Mouse (Mus musculus) left cerebral cortex, adult 9 months (tissue): ENCODE results near the gene Itpr3.

Experiments used
- DNase-seq, 2 experiments: peaks; one replicate each; pipeline ENCODE4 v3.0.0; 2022; ENCODE audit warnings: low spot score in 2 of 2

The Itpr3 gene

DNA sequence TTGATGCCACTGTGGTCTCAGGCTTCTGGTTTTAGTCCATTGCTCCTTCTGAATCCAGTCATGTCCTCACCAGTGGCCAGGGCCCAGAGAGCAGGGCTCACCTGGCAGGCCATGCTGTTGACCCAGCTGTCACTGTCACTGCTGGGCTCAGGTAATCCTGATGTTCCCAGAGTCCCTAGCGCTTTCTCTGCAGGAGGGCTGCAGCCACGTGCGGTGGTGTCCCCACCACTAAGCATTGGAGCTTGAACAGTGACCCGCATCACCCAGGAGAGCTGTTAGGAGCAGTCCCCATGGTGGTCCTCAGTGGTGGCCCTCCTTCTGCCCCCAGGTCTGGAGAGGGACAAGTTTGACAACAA, 62.4 kb downstream of the Itpr3 start:
- no peak for DNase-seq

- no peak for DNase-seq
These were observed 62.9 kb downstream of the Itpr3 start for GRCm38 (mm10) chr17:27119954-27120353.

GRCm38 (mm10) chr17:27120561-27121024, 63.5 kb downstream of the Itpr3 start:
- DNase-seq, result peak in 1 of 2 experiments; percentile 70

DNA sequence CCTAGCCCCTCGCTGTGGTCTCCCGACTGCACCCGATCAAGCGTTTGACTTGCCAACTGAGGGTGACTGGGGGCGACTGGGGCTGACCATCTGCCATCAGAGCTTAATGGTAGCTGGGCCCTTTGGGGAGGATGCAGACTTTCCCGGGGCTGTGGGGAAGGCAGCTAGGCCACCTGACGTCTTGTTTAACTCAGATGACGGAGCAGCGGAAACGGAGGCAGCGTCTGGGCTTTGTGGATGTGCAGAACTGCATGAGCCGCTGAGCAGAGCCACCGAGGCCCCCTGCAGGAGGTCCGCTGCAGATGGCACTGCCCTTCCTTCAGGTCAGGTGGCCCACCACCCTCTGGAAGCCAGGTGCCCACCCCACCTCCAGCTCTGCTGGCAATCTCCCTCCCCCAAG, 64.2 kb downstream of the Itpr3 start:
- no peak for DNase-seq

- DNase-seq, result no peak
These were observed 64.7 kb downstream of the Itpr3 start for GRCm38 (mm10) chr17:27121781-27122180.

- DNase-seq, result no peak
These were observed 65.6 kb downstream of the Itpr3 start for GRCm38 (mm10) chr17:27122701-27123100.

GRCm38 (mm10) chr17:27123103-27123502, 66.0 kb downstream of the Itpr3 start:
- DNase-seq, result no peak

DNA sequence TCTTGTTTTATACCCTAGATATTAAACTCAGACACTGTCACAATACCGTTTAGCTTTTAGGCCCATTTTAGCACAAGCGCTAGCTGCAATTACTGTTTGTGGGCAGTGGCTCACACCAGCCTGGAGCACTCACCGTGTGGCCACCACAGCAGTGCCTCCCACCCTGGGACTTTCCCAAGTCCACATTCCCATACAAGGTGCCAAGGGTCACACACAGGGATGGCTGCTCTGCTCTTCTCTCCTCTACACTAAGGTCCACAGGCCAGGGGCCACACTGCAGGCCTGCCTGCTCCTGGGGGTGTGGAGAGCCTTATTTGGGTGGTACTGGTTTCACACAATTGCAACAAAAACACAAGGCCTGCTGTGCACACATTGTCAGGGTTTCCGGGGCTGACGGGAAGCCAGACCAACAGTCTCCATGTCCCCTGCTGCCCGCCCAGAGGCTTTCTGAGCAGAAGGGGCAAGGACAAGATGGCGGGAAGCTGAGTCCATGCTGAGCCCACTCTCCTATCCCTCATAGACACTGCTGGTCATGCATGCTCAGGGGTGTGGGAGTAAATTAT, 66.8 kb downstream of the Itpr3 start:
- no peak for DNase-seq

DNA sequence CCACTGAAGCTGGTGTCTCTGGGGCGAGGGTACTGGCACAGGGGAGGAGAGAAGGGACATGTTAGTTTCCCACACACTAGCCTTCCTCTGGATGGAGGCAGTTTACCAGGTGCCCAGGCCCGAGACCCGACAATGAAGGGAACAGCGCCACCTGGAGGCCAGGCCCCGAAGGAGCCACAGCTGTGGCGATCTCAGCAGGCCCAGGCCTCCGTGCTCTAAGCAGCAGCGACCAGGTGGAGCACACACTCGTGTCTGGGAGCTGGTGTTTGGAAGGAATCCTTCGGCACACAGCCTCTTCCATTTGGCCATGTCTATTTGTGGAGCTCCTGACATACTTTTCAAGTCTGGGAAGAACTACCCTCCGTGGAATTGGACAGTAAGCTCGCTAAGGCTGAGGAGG, 68.1 kb downstream of the Itpr3 start:
- peak in 1 of 2 experiments; percentile 84 for DNase-seq

DNA sequence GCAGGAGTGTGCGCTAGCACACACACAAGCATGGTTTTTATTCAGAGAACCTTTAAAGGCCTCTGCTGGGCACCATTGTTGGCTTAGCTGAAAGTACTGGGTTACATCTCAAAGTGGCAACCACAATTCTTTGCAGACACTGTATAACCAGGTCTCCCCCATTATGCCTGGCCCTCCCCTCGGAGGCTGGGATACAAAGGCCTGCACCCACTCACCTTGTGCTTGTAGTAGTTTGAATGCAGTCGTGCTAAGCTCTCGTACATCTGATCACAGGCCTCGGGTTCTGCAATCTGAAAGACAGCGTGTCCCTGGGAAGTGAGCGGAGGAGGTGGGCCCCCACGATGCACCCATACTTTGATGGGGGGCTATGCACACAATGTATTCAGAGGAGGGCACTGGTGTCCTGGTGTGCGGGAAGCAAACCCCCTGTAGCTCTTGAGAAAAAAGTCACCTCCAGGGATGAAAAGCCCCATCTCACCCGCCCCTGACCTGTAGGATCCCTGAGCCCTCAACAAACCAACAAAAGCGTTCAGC, 68.6 kb downstream of the Itpr3 start:
- no peak for DNase-seq

GRCm38 (mm10) chr17:27126974-27127373, 69.9 kb downstream of the Itpr3 start:
- no peak for DNase-seq

- no peak for DNase-seq
These were observed 71.1 kb downstream of the Itpr3 start for GRCm38 (mm10) chr17:27128189-27128588.

DNA sequence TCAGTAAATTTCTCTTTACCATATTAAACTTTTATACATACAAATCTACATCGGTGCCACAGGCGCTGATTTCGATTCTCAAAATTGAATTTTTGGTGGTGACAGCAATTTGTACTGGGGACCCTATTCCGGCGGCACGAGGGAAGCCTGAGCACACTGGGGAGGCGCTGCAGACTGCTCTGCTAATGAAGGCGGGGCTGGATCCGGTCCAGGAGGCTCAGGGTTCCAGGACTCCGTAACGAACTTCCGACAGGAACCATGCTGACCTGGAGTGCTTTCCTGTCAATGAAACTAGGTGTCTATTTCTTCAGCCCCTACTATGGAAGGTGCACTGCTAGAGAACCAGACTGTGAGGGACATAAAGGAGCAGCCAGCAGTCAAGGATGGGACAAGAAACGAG, 72.2 kb downstream of the Itpr3 start:
- no peak for DNase-seq

GRCm38 (mm10) chr17:27129819-27130218, 72.7 kb downstream of the Itpr3 start:
- DNase-seq, result no peak

DNA sequence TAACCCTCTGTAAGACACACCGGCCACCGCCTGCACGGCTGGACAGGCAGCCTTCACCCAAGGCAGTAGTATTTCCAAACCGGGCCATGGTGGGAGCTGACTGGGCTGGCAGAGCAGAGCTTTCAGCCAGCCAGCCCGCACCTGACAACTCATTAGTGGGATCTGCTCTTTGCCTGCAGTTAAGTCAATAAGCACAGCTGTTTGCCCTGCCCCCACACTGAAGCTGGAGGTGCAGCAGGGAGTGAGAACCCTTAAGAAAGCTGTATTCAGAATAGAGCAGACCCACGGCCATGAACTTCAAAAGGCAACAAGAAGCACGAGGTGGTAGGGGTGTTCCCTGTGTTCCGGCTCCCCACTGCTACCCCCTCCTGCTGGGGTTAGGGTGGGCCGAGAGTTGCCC, 73.1 kb downstream of the Itpr3 start:
- no peak for DNase-seq

GRCm38 (mm10) chr17:27131240-27131665, 74.1 kb downstream of the Itpr3 start:
- peak in 1 of 2 experiments; percentile 62 for DNase-seq

DNA sequence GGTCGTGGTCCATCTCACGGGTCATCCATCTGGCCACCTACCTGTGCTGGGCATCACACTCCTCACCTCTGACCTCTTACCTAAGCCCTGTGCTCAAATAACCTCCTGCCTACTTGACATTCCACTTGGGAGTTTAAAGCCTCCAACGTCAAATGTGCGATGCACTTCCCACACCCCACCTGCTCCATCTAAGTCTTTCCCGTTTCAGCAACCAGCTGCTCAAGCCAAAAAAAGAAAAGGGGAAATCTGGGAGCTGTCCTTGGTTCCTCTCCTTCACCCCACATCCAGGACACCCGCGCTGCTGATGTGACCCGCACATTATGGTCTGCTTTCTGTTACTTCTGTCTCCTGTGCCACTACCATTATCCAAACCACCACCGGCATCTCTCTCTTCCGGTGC, 75.1 kb downstream of the Itpr3 start:
- DNase-seq, result peak in 1 of 2 experiments; percentile 55

- DNase-seq, result peak; percentile 92 to 97
These were observed 76.5 kb downstream of the Itpr3 start, which contains the start of gene Uqcc2 for GRCm38 (mm10) chr17:27133551-27134141. Gene Uqcc2 (minus strand): TSS chr17:27133916.

DNA sequence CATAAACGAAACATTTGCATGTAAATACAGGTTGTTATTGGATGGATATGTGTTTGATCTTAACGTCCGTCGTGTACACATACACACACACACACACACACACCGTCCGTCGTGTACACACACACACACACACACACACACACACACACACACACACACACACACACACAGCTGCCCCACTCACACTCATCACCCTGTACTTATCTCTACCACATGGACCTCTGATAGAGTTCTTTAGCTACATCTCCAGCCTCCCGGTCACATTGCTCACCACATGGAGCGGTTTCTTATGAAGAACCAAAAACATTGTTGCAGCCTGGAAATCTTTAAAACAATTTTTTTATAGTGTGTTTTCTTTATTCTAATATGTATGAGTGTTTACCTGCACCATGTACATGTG, 77.1 kb downstream of the Itpr3 start:
- DNase-seq, result no peak

DNA sequence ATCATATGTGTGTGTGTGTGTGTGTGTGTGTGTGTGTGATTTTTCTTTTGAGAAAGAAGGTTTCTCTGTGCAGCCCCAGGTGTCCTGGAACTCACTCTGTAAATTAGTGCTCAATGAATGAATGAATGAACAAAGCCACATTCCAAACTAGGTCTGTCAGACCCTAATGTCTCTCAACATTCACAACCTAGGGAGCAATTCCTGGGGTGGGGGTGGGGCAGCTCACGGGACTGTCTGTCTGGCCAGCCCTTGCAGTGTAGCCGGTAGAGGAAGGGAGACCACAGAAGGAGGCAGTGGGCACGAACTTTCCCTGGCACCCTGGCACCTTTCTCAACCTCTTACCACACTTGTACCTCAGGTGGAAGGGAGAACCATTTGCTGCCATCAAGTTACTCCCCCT, 77.6 kb downstream of the Itpr3 start:
- DNase-seq, result no peak

GRCm38 (mm10) chr17:27138396-27138795, 81.3 kb downstream of the Itpr3 start:
- no peak for DNase-seq

DNA sequence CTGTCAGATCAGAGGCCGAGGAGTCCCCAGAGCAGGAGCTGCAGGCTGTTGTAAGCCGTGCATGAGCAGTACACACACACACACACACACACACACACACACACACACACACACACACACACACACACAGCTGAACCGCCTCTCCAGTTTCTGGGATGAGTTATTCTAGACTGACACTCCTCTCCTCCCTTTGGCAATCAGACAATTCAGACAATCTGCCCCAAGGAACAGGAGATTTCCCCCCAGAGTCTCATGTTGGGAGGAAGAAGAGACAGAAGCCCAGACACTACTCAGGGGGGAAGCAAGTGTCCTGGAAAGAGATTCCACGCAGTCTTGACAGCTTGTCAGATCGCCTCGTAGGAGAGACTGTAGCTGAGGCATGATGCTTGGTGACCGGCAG, 82.2 kb downstream of the Itpr3 start:
- DNase-seq, result no peak

GRCm38 (mm10) chr17:27140262-27140661, 83.2 kb downstream of the Itpr3 start:
- no peak for DNase-seq
